Mouse (Mus musculus) forebrain, embryonic 16.5 days (tissue): ENCODE data around the gene Hsd17b11. TPM values are rescaled to one million over a fixed set of nuclear protein-coding genes. Genes with fewer than 3 reads are reported as not detected.

Source experiments
- ATAC-seq: fragments of 200-750 bp; cut with Nextera tagmentation; 2 replicates; pipeline ENCODE4 v1.8.0; 2017; ENCODE audit warnings: mild to moderate bottlenecking, moderate library complexity
- H3K27ac ChIP-seq: fragments of 300-500 bp; sonication (generic); 2 replicates; pipeline ENCODE4 v1.5.1; 2014; ENCODE audit warnings: low read length, control low read depth
- H3K27me3 ChIP-seq: fragments of 300-500 bp; sonication (generic); replicated peaks from 2 replicates; pipeline ENCODE4 v1.6.1; 2014; ENCODE audit warnings: low read length; ENCODE audit not compliant: control insufficient read depth, insufficient read depth
- H3K36me3 ChIP-seq: fragments of 300-500 bp; sonication (generic); 2 replicates; pipeline ENCODE4 v1.6.1; 2014; ENCODE audit not compliant: control insufficient read depth, insufficient read depth
- H3K4me1 ChIP-seq: fragments of 300-500 bp; sonication (generic); replicated peaks from 2 replicates; pipeline ENCODE4 v1.6.1; 2014; ENCODE audit warnings: low read length; ENCODE audit not compliant: control insufficient read depth, insufficient read depth
- H3K4me2 ChIP-seq: fragments of 300-500 bp; sonication (generic); 2 replicates; pipeline ENCODE4 v1.6.1; 2014; ENCODE audit warnings: mild to moderate bottlenecking, low read length, control low read depth
- H3K4me3 ChIP-seq: fragments of 300-500 bp; sonication (generic); replicated peaks from 2 replicates; pipeline ENCODE4 v1.5.1; 2014; ENCODE audit warnings: mild to moderate bottlenecking, low read length, control low read depth
- H3K9ac ChIP-seq: fragments of 300-500 bp; sonication (generic); replicated peaks from 2 replicates; pipeline ENCODE4 v1.6.1; 2014; ENCODE audit warnings: low read depth, low read length, control low read depth
- H3K9me3 ChIP-seq: fragments of 300-500 bp; sonication (generic); 2 replicates; pipeline ENCODE4 v1.6.1; 2016; ENCODE audit warnings: low read length; ENCODE audit not compliant: control insufficient read depth
- WGBS: fragments of 180-500 bp; shearing (Covaris S2); extraction: QIAGEN DNeasy Blood & Tissue Kit; methylation state at CpG from one replicate; pipeline ENCODE4 v1.1.7; 2014; 5-methylcytosine and 5-hydroxymethylcytosine counted together
- microRNA-seq: library from miRNA; unstranded; fragments of <30 nt; microRNA quantifications from one replicate; pipeline ENCODE4, GENCODE M21; 2017
- polyA plus RNA-seq: library from polyadenylated mRNA; unstranded; fragments of >200 nt; fragmentation: Nextera tagmentation; extraction: Ambion mirVana; gene quantifications from 2 replicates; pipeline ENCODE4 v1.2.1, GENCODE M21; 2015

The Hsd17b11 gene
- polyA plus RNA-seq, 1 experiment from 2014 or later = 1.8 TPM

DNA sequence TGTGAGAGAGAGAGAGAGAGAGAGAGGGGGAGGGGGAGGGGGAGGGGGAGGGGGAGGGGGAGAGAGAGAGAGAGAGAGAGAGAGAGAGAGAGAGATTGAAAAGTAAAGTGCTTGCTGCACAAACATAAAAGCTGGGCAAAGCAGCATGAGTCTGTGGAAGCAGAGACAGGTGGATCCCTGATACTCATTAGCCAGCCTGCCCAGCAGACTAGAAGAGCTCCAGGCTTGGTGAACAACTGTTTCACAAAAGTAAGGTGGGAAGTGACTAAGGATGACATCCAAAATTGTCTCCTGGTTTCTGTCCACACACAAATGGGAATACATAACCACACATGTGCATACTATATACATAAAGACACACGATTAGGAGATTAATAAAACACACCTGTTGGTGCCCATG is 81.9 kb downstream of the Hsd17b11 start:
- WGBS = 79% methylated on average over 1 of the region's 1 CpGs
- no peak overlapping the region for H3K27ac ChIP-seq
- no peak overlapping the region for H3K4me2 ChIP-seq
- H3K36me3 ChIP-seq = no peaks in the 10 kb centered on the region
- H3K9me3 ChIP-seq = no peaks in the 10 kb centered on the region
- no peak overlapping the region for H3K9ac ChIP-seq
- ATAC-seq = no peak
- H3K4me3 ChIP-seq = no peak overlapping the region
- 0 out of 2 replicates have a peak, but pooled peaks cover 5% of the 10 kb centered on the region for H3K27me3 ChIP-seq
- peaks cover 14% of the 10 kb centered on the region; the same call in 1 of the 2 replicates for H3K4me1 ChIP-seq

Small RNAs within 50 kb of the gene (microRNA-seq; reads per million reads assigned to microRNA genes)
- 1.5 reads per million for gene Mir5619

Other genes with a start within 250 kb of the Hsd17b11 start
- 48.8 and 53.4 TPM in 2 replicates for gene Klhl8, start 110.7 kb downstream of the Hsd17b11 start, polyA plus RNA-seq
- gene Hsd17b13, start 44.5 kb downstream of the Hsd17b11 start, polyA plus RNA-seq = not detected in 2 replicates
- gene Nudt9, start 24.4 kb upstream of the Hsd17b11 start, polyA plus RNA-seq = 55.9 and 57.8 TPM in 2 replicates
- not detected in 2 replicates for gene Gm17660, start 55.7 kb upstream of the Hsd17b11 start, polyA plus RNA-seq
- 110 and 137 TPM in 2 replicates for gene Sparcl1, start 91.8 kb upstream of the Hsd17b11 start, polyA plus RNA-seq
- gene Dspp, start 148.8 kb upstream of the Hsd17b11 start, polyA plus RNA-seq = 0.04 TPM in 1 of 2 replicates, not detected in the other
- gene Dmp1, start 180.7 kb upstream of the Hsd17b11 start, polyA plus RNA-seq = 0.34 and 1.4 TPM in 2 replicates